Mouse (Mus musculus) heart, embryonic 11.5 days (tissue): Measurements from ENCODE around the gene Leng8. TPM values are rescaled to one million over a fixed set of nuclear protein-coding genes. Genes with fewer than 3 reads are reported as not detected.

Source experiments
- ATAC-seq: fragments of 200-750 bp; cut with Nextera tagmentation; replicated peaks from 2 replicates; pipeline ENCODE4 v1.8.0; 2017; ENCODE audit warnings: moderate library complexity; ENCODE audit not compliant: insufficient number of reproducible peaks, low FRiP score, low TSS enrichment
- H3K27ac ChIP-seq: fragments of 300-500 bp; sonication (generic); 2 replicates; pipeline ENCODE4 v1.5.1; 2014; ENCODE audit warnings: mild to moderate bottlenecking, low read depth, low read length
- H3K27me3 ChIP-seq: fragments of 300-500 bp; sonication (generic); 2 replicates; pipeline ENCODE4 v1.6.1; 2014; ENCODE audit warnings: mild to moderate bottlenecking, low read length, mixed read lengths; ENCODE audit not compliant: control insufficient read depth, insufficient read depth
- H3K36me3 ChIP-seq: fragments of 300-500 bp; sonication (generic); 2 replicates; pipeline ENCODE4 v1.6.1; 2014; ENCODE audit warnings: mild to moderate bottlenecking, low read length, moderate library complexity, mixed read lengths; ENCODE audit not compliant: control insufficient read depth, insufficient read depth
- H3K4me1 ChIP-seq: fragments of 300-500 bp; sonication (generic); 2 replicates; pipeline ENCODE4 v1.6.1; 2014; ENCODE audit warnings: low read length; ENCODE audit not compliant: control insufficient read depth, insufficient read depth
- H3K4me2 ChIP-seq: fragments of 300-500 bp; sonication (generic); 2 replicates; pipeline ENCODE4 v1.6.1; 2014; ENCODE audit warnings: mild to moderate bottlenecking, moderate library complexity
- H3K4me3 ChIP-seq: fragments of 300-500 bp; sonication (generic); 2 replicates; pipeline ENCODE4 v1.5.1; 2014; ENCODE audit warnings: low read depth, low read length
- H3K9ac ChIP-seq: fragments of 300-500 bp; sonication (generic); 2 replicates; pipeline ENCODE4 v1.6.1; 2014; ENCODE audit warnings: mild to moderate bottlenecking, low read depth, low read length, moderate library complexity
- H3K9me3 ChIP-seq: fragments of 300-500 bp; sonication (generic); replicated peaks from 2 replicates; pipeline ENCODE4 v1.6.1; 2016; ENCODE audit warnings: low read length; ENCODE audit not compliant: control insufficient read depth
- WGBS: fragments of 180-500 bp; shearing (Covaris S2); extraction: QIAGEN DNeasy Blood & Tissue Kit; methylation state at CpG from one replicate; pipeline ENCODE4 v1.1.7; 2014; ENCODE audit not compliant: insufficient replicate concordance; 5-methylcytosine and 5-hydroxymethylcytosine counted together
- polyA plus RNA-seq: library from polyadenylated mRNA; unstranded; fragments of >200 nt; fragmentation: Nextera tagmentation; extraction: Ambion mirVana; gene quantifications from 2 replicates; pipeline ENCODE4 v1.2.1, GENCODE M21; 2014

Leng8 gene
- polyA plus RNA-seq, 1 experiment from 2014 or later = 42.6 TPM

DNA sequence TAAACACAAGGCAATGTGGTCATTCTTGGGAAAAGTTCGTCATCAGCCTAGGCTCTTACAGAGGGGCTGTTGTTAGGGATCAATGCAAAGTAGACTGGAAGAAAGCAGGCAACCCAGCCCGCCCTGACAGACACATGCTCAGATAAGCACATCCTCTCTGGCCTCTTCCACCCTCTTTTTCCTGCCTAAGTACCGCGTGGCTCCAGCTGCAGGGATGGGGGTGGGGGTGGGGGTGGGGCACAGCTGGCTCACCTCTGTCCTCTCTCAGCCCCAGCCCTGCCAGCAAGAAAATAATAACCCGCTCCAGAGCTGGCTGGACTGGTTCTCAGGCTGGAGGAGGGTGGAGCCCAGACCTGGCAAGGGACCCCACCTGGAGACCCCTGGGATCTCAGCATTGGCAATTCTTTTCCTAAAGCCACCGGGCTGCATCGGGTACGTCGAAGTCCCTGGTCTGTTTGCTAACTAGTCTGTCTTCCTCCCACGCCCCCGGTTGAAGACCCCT lies 26.8 kb downstream of the Leng8 start:
- Histone ChIP-seq H3K4me1 (peaks cover 6% of the 10 kb centered on the region; the same call in 1 of the 2 replicates), H3K36me3 (no peaks in the 10 kb centered on the region), H3K4me3 (peak overlapping the region; percentile 45), H3K4me2 (peak overlapping the region; percentile 70), H3K27me3 (no peaks in the 10 kb centered on the region), H3K9ac (peak overlapping the region; percentile 71), H3K9me3 (no peaks in the 10 kb centered on the region), H3K27ac (peak overlapping the region; percentile 64)
- under 1% methylated on average over 11 of the region's 11 CpGs for WGBS
- peak; percentile 55 for ATAC-seq

DNA sequence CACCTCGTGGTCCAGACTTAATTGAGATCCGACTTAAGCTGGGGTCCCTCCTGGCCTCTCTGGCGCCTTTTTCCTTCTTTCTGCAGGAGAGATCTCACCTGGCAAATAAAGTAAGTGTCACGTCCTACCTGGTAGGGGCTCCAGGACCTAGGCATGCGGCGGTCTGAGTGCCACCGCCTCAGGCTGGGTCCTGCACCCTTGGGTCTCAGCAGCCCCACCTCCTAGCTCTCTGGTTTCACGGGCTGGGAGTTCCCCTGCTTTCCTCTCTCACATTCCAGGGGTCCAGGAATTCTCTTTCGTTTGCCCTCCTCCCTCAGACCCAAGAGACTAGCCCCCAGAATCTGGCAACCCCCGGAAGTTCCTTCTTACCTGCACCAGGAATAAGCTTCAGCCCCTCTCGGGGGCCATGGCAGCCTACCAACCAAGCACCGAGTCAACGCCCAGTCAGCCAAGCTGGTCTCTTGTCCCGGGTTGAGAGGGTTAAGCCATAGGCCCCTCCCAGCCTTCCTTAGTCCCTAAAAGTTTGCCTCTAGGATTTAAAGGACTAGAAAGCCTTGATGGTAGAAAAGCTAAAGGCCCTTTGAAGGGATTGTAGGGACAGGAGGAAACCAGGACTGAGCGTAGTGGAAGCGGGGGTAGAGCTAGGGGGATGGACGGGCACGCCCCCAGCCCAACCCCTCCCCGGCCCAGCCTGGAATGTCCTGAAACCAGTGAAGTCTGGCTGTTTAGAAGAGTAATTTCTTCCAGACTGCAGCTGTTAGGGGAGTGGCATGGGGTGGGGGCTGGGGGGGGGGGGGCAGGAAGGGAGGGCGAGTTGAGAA lies 27.5 kb downstream of the Leng8 start, which contains the start of gene Cdc42ep5:
TSS of gene Cdc42ep5 (minus strand) at position 771 of the 821 bp plus-strand sequence.
- H3K9ac ChIP-seq = peak within 1 kb of the TSS; percentile 71
- peak within 1 kb of the TSS; percentile 64 for H3K27ac ChIP-seq
- peak; percentile 85 for ATAC-seq
- no peaks in the 10 kb centered on the region for H3K27me3 ChIP-seq
- H3K36me3 ChIP-seq = no peaks in the 10 kb centered on the region
- H3K4me2 ChIP-seq = peak within 1 kb of the TSS; percentile 70
- WGBS = under 1% methylated on average over 20 of the region's 20 CpGs
- H3K4me3 ChIP-seq = peak within 1 kb of the TSS; percentile 45
- H3K9me3 ChIP-seq = no peaks in the 10 kb centered on the region
- H3K4me1 ChIP-seq = peaks cover 6% of the 10 kb centered on the region; the same call in 1 of the 2 replicates

DNA sequence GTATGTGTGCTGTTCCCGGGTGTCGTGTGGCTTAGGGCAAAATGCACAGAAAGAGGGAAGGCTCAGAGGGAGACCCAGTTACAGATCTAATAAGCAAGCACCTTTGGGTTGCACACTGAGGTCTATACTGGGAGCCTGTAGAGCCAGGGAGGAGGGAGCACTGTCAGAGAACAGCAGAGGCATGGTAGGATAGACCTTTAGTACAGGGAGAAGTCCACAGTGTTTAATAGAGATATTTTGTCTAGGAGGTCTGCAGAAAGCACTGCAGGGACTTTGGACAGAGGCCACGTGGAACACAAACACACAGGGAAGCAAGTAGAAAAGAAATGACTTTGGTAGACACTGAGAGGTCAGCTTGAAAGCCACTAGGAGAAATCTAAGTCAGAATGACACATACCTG lies 28.4 kb downstream of the Leng8 start:
- Histone ChIP-seq H3K27ac (peak overlapping the region; percentile 12; the same call in 1 of the 2 replicates), H3K9ac (no peak overlapping the region), H3K4me1 (peaks cover 6% of the 10 kb centered on the region; the same call in 1 of the 2 replicates), H3K36me3 (no peaks in the 10 kb centered on the region), H3K27me3 (no peaks in the 10 kb centered on the region), H3K4me3 (peak overlapping the region; percentile 45; the same call in 1 of the 2 replicates), H3K4me2 (peak overlapping the region; percentile 70), H3K9me3 (no peaks in the 10 kb centered on the region)
- no peak for ATAC-seq
- 17% methylated on average over 3 of the region's 3 CpGs for WGBS

DNA sequence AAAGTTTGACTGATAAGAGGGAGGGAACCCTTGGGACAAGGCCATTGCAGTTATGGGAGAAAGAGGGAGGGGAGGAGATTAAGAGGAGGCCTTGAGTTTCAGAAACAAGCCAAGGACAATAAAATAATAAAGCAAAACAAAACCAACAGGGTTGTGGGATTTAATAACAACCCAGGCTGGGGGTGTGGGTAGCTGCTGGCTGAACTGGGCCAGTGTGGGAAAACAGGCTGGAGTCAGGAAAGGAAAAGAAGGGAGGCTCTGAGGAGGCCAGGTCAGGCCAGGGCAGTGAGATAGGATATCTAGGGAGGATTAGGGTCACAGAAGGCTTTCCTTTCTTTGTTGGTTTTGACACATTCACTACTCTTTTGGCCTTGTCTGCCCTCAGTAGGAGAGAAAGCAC lies 30.3 kb downstream of the Leng8 start:
- Histone ChIP-seq H3K4me3 (no peak overlapping the region), H3K4me2 (no peak overlapping the region), H3K36me3 (no peaks in the 10 kb centered on the region), H3K9me3 (no peaks in the 10 kb centered on the region), H3K27me3 (no peaks in the 10 kb centered on the region), H3K27ac (no peak overlapping the region), H3K9ac (no peak overlapping the region), H3K4me1 (peaks cover 6% of the 10 kb centered on the region; the same call in 1 of the 2 replicates)
- ATAC-seq = no peak

DNA sequence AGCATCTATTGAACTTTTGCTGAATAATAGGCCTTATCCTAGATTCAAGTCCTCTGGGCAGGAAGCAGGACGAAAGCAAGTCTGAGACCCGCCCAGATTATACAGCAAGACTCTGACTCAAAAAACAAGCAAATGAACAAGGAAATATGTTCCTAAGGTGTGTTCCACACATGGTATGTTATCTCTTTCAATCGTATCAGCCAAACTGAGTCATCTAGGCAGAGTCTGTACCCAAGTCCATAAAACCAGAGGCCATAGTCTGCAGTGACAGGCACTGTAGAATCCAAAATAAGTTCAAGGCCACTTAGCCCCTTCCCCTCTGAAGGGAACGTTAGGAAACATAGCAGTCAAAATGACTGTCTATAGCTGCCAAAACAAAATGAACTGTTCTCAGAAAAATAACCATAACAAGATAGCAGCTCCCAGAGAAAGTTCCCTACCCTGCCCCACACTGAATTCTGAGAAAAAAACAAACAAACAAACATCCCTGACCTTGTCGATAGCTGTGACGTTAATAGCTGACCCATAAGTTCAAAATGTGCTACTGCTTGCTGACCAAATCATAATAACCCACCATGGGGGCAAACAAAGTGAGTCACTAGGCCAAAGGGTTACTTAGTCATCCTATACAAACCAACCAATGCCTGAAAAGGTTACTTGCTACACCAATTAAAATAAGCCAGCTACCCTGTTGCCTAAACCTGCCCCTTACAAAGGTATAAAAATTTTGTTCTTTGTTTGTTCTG lies 33.5 kb downstream of the Leng8 start:
- 72% methylated on average over 6 of the region's 6 CpGs for WGBS
- ATAC-seq = no peak
- H3K4me1 ChIP-seq = no peaks in the 10 kb centered on the region
- H3K9me3 ChIP-seq = no peaks in the 10 kb centered on the region
- H3K27me3 ChIP-seq = no peaks in the 10 kb centered on the region
- H3K4me3 ChIP-seq = no peak overlapping the region
- H3K9ac ChIP-seq = no peak overlapping the region
- no peak overlapping the region for H3K4me2 ChIP-seq
- no peak overlapping the region for H3K27ac ChIP-seq
- no peaks in the 10 kb centered on the region for H3K36me3 ChIP-seq

DNA sequence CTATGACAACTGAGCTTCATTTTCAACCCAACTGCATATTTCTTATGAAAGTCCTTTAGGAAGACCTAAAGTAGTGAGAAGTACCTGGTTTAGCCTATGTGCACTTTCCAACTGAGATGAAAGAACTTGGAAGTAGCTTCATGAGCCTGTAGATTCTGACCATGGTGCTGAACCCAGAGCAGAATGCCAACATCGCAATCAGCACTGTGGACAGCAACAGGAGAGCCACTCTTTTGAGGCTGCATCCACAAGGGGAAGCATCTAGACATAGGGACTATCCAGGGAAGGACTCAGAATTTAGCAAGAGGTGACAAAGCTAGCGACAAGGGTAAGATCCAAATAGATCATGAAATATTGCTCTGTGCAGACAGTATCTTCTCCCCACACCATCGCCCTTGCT lies 41.6 kb downstream of the Leng8 start:
- Histone ChIP-seq H3K27me3 (no peaks in the 10 kb centered on the region), H3K9ac (no peak overlapping the region), H3K4me1 (no peaks in the 10 kb centered on the region), H3K9me3 (no peaks in the 10 kb centered on the region), H3K36me3 (no peaks in the 10 kb centered on the region), H3K27ac (no peak overlapping the region), H3K4me2 (no peak overlapping the region), H3K4me3 (no peak overlapping the region)
- no peak for ATAC-seq
- 34% methylated on average over 3 of the region's 3 CpGs for WGBS

Other genes with a start within 250 kb of the Leng8 start
- gene Gm14548, start 238.9 kb upstream of the Leng8 start, polyA plus RNA-seq = not detected in 2 replicates
- not detected in 2 replicates for gene Lilra6, start 221.5 kb upstream of the Leng8 start, polyA plus RNA-seq
- gene Lair1, start 73.8 kb upstream of the Leng8 start, polyA plus RNA-seq = 0.76 and 0.86 TPM in 2 replicates
- gene Ttyh1, start 17.6 kb upstream of the Leng8 start, polyA plus RNA-seq = 0.70 and 0.87 TPM in 2 replicates
- gene Leng9, start 13.3 kb downstream of the Leng8 start, polyA plus RNA-seq = 1.4 TPM in 2 replicates
- gene Cdc42ep5, start 27.8 kb downstream of the Leng8 start, polyA plus RNA-seq = 27.9 and 32.1 TPM in 2 replicates
- gene Lilra5, start 100.7 kb downstream of the Leng8 start, polyA plus RNA-seq = not detected in 2 replicates
- not detected in 2 replicates for gene Ncr1, start 200.7 kb downstream of the Leng8 start, polyA plus RNA-seq